Mouse (Mus musculus) testis, postnatal 14 days (tissue): ENCODE results near the gene Cadps.

Experiments used
- DNase-seq: peaks from one replicate; pipeline ENCODE4 v3.0.0; 2021; ENCODE audit warnings: low spot score

Gene Cadps

GRCm38 (mm10) chr14:12340238-12341074 lies 482.4 kb downstream of the Cadps start:
- no peak for DNase-seq

- DNase-seq, result no peak
These were observed 483.9 kb downstream of the Cadps start for GRCm38 (mm10) chr14:12338811-12339565.

GRCm38 (mm10) chr14:12337998-12338809 lies 484.7 kb downstream of the Cadps start:
- DNase-seq, result no peak

- DNase-seq, result no peak
These were observed 485.4 kb downstream of the Cadps start for GRCm38 (mm10) chr14:12337421-12337997.

GRCm38 (mm10) chr14:12334925-12335324 lies 488.0 kb downstream of the Cadps start:
- DNase-seq, result no peak

- DNase-seq, result no peak
These were observed 489.3 kb downstream of the Cadps start for GRCm38 (mm10) chr14:12333622-12334021.
